Comparison of ENCODE assay signal across 30 mouse cellular contexts in genomic region chr4:142176732-142177131, GRCm38 (mm10).
"Had no signal": no experiment of that assay in that cellular context is flagged by ENCODE, and none has a peak within 500 bp of the region (broad histone marks: within the 10 kb centered on the region; RNA-seq: fewer than 3 reads in every experiment).

No protein-coding gene starts in this region.

- H3K27me3 ChIP-seq: limb, embryonic 12.5 days; limb, embryonic 13.5 days; limb, embryonic 15.5 days; liver, embryonic 12.5 days; liver, embryonic 13.5 days; liver, embryonic 15.5 days; lung, embryonic 15.5 days; megakaryocyte, embryonic 14.5 days; midbrain, embryonic 12.5 days; midbrain, embryonic 13.5 days; midbrain, embryonic 15.5 days; neural tube, embryonic 12.5 days had no signal

- H3K9ac ChIP-seq: limb, embryonic 12.5 days; limb, embryonic 13.5 days; limb, embryonic 15.5 days; liver, embryonic 12.5 days; liver, embryonic 13.5 days; liver, embryonic 14.5 days; liver, embryonic 15.5 days; liver, postnatal 0 days; lung, embryonic 14.5 days; lung, embryonic 15.5 days; midbrain, embryonic 12.5 days; midbrain, embryonic 13.5 days; midbrain, embryonic 15.5 days; neural tube, embryonic 12.5 days had no signal

- H3K4me1 ChIP-seq: megakaryocyte, embryonic 14.5 days had no signal

- H3K27ac ChIP-seq: limb, embryonic 10.5 days; limb, embryonic 12.5 days; limb, embryonic 13.5 days; limb, embryonic 15.5 days; liver, embryonic 12.5 days; liver, embryonic 13.5 days; liver, embryonic 14.5 days; liver, embryonic 15.5 days; lung, embryonic 15.5 days; macrophage; midbrain, embryonic 10.5 days; midbrain, embryonic 12.5 days; midbrain, embryonic 13.5 days; midbrain, embryonic 15.5 days; neural tube, embryonic 12.5 days had no signal

- DNase-seq: left cerebral cortex, postnatal 4 days; liver; liver, embryonic 13.5 days; liver, postnatal 0 days; lung, adult 18-20 months; lung, adult 2 months; lung, embryonic 14.5 days; lung, postnatal 10 days; lung, postnatal 14 days; lung, postnatal 36 days; lung, postnatal 4 days; midbrain, embryonic 14.5 days had no signal

- H3K4me3 ChIP-seq: limb, embryonic 10.5 days; limb, embryonic 12.5 days; limb, embryonic 13.5 days; limb, embryonic 15.5 days; liver, embryonic 12.5 days; liver, embryonic 13.5 days; liver, embryonic 15.5 days; lung, embryonic 15.5 days; megakaryocyte, embryonic 14.5 days; midbrain, embryonic 10.5 days; midbrain, embryonic 12.5 days; midbrain, embryonic 13.5 days; midbrain, embryonic 15.5 days; myocyte; neural tube, embryonic 12.5 days had no signal

- H3K9me3 ChIP-seq: limb, embryonic 10.5 days; limb, embryonic 12.5 days; limb, embryonic 15.5 days; liver, embryonic 12.5 days; liver, embryonic 13.5 days; liver, embryonic 15.5 days; lung, embryonic 15.5 days; midbrain, embryonic 10.5 days; midbrain, embryonic 12.5 days; midbrain, embryonic 13.5 days; midbrain, embryonic 15.5 days had no signal

- H3K4me2 ChIP-seq: limb, embryonic 12.5 days; limb, embryonic 13.5 days; limb, embryonic 15.5 days; liver, embryonic 11.5 days; liver, embryonic 12.5 days; liver, embryonic 13.5 days; liver, embryonic 15.5 days; lung, embryonic 14.5 days; lung, embryonic 15.5 days; midbrain, embryonic 11.5 days; midbrain, embryonic 12.5 days; midbrain, embryonic 13.5 days; midbrain, embryonic 15.5 days; neural tube, embryonic 12.5 days had no signal

- H3K36me3 ChIP-seq: limb, embryonic 10.5 days; limb, embryonic 15.5 days; liver, embryonic 12.5 days; liver, embryonic 13.5 days; liver, embryonic 15.5 days; lung, embryonic 15.5 days; midbrain, embryonic 12.5 days; midbrain, embryonic 13.5 days; midbrain, embryonic 15.5 days; neural tube, embryonic 12.5 days had no signal
